Mouse (Mus musculus): ENCODE results near the gene Ttll1.

DNA sequence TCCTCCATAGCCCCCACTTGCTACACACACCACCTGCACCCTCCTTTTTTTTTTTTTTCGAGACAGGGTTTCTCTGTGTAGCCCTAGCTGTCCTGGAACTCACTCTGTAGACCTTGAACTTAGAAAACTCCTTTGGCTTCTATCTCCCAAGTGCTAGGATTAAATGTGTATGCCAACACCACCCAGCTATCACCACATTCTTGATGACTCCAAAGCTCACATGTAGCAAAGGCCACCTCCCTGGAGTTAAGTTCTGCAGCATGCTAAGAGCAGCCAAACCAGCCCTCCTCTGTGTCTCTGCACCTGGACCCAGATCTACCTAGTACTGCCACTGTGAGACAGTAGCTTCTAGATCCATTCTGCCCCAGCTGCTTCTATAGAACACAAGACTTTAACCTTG lies 53.2 kb downstream of the Ttll1 start:
- TF ChIP-seq CTCF (IDR thresholded peaks at IDR 0.05; ENCODE audit: low read depth) (no peak), EP300 (IDR thresholded peaks at IDR 0.05; ENCODE audit: low read depth) (no peak)

Measured in heart, postnatal 0 days (tissue).